Mouse (Mus musculus) testis, adult 2 months (tissue): ENCODE results near the gene Cd207.
"Not testable (repeated sequence)": the region's sequence is repeated elsewhere in the genome, so short reads cannot be mapped to it uniquely, and the experiment has no call there.

Experiments
- CTCF ChIP-seq: fragments of 200-500 bp; IDR thresholded peaks from 2 replicates; pipeline ENCODE4 v1.5.1; 2012; ENCODE audit warnings: low read depth, mild to moderate bottlenecking, inconsistent platforms, low read length, moderate library complexity; ENCODE audit not compliant: control insufficient read depth, insufficient read depth, insufficient replicate concordance
- POLR2A ChIP-seq: fragments of 200-500 bp; IDR thresholded peaks from 2 replicates; pipeline ENCODE4 v1.6.1; 2012; ENCODE audit warnings: low read depth, mild to moderate bottlenecking, inconsistent platforms, low read length, moderate library complexity; ENCODE audit not compliant: control insufficient read depth

- TF ChIP-seq CTCF, POLR2A: not testable (repeated sequence)
Observed at GRCm38 (mm10) chr6:83634106-83634505, 43.6 kb downstream of the Cd207 start.
